Mouse (Mus musculus): ENCODE results near the gene Rras.
"Not testable (repeated sequence)": the region's sequence is repeated elsewhere in the genome, so short reads cannot be mapped to it uniquely, and the experiment has no call there.

Gene Rras

DNA sequence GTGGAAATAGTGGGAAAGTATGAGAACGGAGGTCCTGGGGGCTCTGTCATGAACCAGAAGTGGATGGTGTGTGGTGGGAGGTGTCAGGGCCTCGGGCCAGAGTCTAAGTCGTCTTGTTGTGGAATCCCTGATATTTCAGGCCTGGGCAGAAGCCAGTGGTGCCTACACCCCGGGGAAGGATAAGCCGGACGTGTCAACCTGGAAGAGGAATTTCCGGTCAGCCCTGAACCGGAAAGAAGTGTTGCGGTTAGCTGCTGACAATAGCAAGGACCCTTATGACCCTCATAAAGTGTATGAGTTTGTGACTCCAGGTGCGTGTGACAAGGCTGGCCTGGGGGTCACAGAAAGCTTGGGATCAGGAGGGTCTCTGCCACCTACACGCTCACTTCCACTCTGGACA lies 18.0 kb upstream of the Rras start:
- DNase-seq (ENCODE audit: low spot score) = no peak

- no peak for DNase-seq (ENCODE audit: low spot score)
Observed at GRCm38 (mm10) chr7:45000539-45001114, 17.1 kb upstream of the Rras start.

DNA sequence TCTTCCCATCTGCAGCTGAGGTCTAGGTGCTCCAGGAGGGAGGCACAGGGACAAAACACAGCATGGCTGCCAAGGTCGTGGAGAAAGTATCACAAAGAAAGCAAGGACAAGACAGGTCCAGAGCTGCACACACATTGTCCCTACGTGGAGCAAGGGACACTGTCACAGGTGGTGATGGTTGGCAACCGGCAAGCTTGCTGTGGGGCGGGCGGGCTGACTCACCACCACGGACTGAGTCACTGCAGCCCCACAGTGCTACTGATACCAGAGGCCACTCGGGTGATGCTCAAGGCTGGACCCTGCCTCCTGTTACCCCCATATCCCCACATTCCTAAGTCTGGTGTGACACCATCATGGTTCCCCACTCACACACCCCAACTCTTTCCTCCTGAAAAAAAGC lies 15.3 kb upstream of the Rras start:
- no peak for DNase-seq (ENCODE audit: low spot score)

GRCm38 (mm10) chr7:45004546-45004945 lies 13.2 kb upstream of the Rras start:
- no peak for DNase-seq (ENCODE audit: low spot score)

DNA sequence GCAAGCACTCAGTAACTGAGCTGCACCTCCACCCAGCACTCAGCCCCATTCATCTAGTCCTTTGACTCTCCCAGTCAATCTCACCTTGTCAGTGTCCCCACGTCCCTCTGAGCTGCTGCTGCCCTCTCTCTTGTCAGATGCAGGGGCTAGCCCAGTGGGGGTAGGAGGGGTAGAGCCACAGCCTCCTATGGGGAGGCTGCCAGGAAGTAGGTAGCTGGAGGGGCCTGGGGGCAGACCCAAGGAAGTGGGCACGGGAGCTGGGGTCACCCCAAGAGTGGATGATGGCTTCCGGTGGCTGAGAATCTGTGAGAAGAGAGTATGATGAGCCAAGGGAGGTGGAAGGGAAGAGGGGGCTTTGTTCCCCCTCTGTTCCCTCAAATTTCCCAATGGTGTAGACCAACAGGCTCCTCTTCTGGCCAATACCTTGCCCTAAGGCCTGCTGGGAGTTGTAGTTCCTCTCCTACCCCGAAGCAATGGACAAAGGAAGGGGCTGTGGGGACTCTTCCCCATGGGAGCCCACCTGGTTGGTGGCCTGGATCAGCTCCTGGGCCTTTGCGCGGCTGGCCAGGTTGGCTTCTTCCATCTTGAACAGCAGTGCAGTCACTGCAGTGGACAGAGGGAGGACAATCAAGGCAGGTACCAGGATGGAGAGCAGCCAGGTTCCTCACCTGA lies 12.3 kb upstream of the Rras start:
- no peak for DNase-seq (ENCODE audit: low spot score)

DNA sequence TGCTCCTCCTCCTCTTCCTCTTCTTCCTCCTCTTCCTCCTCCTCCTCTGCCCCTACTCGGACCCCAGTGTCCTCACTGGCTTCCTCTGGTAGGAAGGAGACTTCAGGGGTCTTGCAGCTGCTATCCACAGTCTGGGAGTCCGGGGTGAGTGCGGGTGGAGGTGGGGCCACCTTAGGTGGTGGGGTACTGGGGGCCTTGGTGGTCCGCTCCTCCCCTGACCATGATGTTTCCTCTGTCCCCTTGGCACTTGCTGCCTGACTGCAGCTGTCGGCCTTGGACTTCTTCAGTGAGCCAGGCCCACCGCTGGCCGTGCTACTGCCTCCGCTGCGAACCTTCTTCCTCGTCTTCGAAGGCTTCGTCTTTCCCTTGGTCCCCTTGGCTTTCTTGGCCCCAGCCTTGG lies 11.3 kb upstream of the Rras start:
- no peak for DNase-seq (ENCODE audit: low spot score)

DNA sequence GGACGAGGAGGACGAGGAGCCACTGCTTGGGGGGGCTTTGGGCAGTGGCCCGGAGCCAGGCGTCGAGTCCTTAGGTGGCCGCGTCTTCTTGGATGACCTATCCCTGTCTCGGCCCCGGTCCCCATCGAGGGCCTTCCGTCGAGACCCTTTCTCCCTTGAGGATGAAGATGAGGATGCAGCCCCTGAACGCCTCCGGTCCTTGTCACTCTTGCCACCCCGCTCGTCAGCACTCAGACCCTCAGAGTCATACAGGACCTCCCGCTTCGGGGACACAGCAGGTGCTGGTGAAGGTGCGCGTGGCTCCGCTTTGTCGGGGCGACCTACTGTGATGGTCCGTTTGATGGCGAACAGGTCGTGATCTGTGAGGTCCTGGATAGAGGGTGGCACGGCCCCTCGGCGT lies 10.6 kb upstream of the Rras start:
- DNase-seq (ENCODE audit: low spot score) = no peak

DNA sequence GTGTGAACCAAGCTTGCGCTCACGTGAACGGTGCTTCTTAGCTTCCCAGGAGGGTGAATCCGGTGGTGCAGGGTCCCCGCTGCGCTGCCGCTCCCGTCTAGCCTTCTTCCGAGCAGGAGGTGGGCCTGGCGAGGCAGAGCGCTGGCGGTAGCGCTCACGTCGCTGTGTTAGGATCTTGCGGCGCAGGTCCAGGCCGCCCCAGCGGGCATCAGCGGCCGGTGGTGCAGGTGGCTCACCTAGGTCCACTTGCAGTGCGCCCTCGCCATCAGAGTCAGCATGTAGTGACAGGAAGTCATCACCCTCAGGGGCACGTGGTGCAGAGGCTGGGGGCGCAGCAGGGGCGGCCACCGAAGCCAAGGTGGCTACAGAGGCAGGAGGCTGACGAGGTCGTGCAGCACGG lies 9.9 kb upstream of the Rras start:
- DNase-seq (ENCODE audit: low spot score) = no peak

- DNase-seq (ENCODE audit: low spot score) = no peak
Observed at GRCm38 (mm10) chr7:45008411-45008810, 9.3 kb upstream of the Rras start.

DNA sequence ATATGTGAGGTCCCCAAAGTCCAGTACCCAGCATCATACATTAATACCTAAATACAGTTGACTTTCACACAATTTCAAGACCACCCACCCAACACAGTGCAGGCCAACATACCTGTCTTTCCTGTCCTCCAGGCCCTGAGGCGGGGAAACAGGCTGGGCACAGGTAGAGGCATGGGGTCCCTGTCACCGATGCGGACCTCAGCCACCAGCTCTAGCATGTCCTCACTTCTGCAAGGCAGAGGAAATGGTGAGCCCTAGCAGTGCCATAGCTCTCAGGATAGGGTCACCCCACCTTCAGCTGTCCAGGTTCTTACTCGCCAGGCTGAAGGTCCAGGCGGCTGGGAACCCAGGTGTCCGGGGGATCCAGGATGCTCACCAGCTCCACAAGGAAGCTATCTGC lies 5.8 kb upstream of the Rras start:
- DNase-seq (ENCODE audit: low spot score) = no peak

- DNase-seq (ENCODE audit: low spot score) = no peak
Observed at GRCm38 (mm10) chr7:45012824-45013223, 4.9 kb upstream of the Rras start.

DNA sequence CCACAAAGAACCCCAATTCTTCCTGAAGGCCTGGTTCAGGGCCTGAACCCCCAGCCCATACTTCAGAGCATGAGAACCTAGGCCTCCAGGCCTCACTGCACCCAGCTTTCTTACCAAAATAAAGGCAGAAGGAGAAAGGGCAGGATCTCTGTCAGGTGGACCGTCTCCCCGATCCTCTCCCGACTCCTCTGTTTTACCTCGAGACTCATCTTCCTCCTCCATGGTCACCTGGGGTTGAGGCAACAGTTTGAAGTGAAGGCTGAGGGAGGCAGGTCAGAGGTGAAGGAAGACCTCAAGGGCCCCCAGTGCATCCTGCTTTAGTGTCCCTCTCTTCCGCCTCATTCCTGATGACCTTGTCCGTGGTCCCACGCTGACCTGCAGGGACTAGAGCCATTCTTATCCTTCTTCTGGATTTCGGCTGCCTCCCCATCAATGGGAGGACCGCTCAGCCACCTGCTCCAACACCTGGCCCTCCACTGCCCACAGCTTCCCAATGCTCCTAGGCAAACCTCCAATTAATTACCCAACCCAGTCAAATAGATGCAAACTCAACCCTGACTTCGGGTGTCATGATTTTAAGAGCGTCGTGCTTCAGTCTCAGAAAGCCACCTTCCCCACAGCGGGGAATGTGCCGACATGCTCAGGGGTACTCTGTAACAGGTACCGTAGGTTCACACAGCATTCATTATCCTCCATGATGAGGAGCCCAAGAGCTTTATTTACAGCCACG lies 4.2 kb upstream of the Rras start:
- no peak for DNase-seq (ENCODE audit: low spot score)

DNA sequence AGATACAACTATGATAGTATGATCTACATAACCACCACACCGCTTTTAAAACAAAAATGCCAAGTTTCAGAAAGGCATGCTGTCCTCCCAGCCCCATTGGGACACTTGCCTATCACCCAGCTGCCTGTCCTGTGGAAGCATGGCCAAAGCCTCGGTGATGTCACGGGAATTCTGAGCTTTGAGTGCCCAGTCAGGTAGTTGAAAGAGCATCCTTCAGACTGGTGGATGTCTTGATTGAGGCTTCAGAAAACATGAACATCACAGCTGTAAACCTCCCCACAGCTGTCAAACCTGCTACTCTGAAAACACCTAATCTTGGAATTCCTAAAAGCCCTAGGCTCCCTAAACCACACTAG lies 3.7 kb upstream of the Rras start:
- no peak for DNase-seq (ENCODE audit: low spot score)

GRCm38 (mm10) chr7:45015344-45015956 lies 2.3 kb upstream of the Rras start:
- DNase-seq (ENCODE audit: low spot score) = no peak

DNA sequence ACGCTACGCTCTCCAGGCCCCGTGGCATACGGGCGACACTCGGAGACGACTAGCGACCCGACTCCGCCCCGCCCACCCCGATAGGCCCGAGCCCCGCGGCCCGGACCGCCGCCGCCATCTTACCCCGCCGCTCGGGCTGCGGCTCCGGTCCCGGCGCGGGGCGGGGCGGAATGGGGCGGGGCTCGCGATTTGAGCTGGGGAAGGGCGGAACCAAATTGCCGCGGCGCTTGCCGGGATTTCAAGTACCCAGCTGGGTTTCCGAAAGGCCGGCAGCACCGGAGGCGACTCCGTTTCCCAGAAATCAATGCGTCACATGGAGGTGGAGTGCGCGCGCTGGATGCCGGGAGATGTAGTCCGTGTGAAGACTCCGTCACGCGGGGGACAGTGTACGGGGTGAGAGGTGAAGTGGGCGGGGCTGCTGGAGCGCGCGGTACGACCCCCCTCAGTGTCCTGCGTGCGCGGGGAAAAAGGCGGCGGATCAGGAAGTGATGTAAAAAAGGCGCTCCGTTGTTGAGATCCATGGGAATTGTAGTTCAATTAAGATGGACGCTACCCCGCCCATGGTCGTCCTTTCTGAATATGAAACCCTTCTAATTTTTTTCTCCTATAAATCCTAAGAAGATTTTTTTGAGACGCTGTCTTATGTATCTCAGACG lies 1.7 kb upstream of the Rras start, which contains the start of gene Scaf1:
Gene Scaf1, minus strand, starts transcription at position 407 of the 656 bp plus-strand sequence.
- DNase-seq (ENCODE audit: low spot score) = peak; percentile 97

DNA sequence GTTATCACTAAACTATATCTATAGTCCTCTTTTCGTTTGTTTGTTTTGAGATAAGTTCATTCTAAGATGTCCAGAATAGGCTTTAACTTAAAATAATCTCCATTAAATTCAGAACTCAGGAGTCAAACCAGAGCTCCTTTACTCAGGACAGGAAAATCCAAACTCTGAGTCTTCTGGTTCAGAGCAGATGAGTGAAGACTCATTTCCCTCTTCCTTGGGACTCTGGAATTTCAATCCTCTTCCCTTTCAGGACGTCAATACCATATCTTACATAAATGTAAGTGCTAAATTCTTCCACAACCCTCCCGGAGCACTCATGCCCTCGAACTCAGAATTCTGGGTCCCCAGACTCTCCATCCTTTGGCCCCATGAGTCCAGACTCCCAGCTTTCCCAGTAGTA lies 1.0 kb upstream of the Rras start:
- no peak for DNase-seq (ENCODE audit: low spot score)

DNA sequence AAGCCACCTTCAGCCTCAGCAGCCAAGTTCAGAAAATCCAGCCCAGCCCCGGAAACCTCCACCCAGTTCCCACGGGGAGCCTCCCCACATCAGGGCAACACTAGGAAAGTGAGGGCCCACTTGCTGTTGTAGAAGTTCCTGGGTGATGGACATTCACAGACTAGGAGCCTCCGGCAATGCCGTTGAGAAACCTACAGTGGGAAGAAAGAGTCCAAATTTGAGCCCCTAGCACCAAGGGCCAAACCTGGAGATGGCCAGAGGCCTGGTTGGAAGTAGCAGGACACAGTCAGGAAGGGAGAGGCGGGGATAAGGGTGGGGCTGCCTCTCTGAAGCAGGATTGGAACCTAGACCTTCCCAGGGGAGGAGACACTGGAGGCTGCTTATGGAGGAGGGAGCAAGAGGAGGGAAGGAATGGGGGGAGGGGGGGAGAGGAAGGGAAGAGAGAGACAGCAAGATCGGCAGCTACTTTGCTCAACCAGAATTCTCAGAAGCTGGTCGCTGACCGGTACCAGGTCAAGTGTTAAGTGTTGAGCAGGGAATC lies 1.3 kb downstream of the Rras start:
- no peak for DNase-seq (ENCODE audit: low spot score)

DNA sequence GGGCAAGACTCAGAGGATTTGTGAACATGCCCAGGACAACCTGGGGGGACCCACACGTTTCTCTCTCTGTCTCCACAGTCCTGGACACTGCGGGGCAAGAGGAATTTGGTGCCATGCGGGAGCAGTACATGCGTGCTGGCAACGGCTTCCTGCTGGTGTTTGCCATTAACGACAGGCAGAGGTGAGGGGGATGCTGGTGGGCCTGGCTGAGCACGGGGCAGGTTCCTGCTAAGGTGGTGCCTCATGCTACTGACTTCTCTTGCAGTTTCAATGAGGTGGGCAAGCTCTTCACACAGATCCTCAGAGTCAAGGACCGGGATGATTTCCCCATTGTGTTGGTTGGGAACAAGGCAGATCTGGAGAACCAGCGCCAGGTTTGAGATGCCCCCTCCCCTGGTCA lies 2.5 kb downstream of the Rras start:
- DNase-seq (ENCODE audit: low spot score) = no peak

GRCm38 (mm10) chr7:45023711-45024110 lies 6.0 kb downstream of the Rras start:
- DNase-seq (ENCODE audit: low spot score) = not testable (repeated sequence)

DNA sequence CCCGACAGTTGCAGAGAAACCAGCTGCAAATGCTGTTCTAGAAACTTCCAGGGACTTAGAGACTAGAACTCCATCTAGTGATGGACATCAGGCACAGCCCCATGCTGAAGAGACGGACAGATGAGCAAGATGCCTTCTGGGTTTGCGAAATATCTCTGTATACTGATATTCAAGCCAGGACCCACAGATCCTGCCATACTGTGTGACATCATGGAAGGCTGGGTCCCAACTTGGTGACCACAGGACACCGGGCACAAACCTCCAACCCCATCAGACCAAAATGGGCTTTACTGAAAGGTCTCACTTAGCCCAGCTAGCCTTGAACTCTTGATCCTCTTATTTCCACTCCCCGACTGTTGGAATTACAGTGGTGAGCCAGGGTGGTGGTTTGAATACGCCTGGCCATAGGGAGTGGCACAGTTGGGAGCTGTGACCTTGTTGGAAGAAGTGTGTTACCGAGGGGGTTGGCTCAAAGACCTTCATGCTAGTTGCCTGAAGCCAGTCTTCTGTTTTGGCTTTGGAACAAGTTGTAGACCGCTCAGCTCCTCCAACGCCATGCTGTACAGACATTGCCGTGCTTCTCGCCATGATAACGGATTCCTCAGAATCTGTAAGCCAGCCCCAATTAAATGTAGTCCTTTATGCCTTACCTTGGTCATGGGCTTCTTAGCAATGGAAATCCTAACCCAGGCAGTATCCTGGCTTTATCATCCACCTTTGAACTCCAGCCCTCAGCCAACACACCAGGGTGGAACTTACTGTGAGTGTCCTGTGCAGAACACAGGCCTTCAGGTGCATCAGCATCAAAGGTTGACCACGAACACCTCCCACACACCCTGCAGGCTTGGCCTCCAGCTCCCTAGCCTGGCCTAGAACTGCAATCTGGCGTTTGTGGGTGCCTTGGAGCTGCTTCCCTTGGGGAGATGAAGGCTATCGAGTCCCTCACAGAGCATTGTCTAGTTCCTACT lies 6.8 kb downstream of the Rras start:
- DNase-seq (ENCODE audit: low spot score) = no peak

GRCm38 (mm10) chr7:45025601-45026220 lies 8.0 kb downstream of the Rras start:
- DNase-seq (ENCODE audit: low spot score) = no peak

Measured in spleen, adult 12 weeks (tissue).